Mouse (Mus musculus) ES-E14 (cell line): Measurements from ENCODE around the gene Ccr4. TPM values are rescaled to one million over a fixed set of nuclear protein-coding genes. Genes with fewer than 3 reads are reported as not detected.

Experiments used
- DNase-seq: peaks from one replicate; pipeline ENCODE4 v3.0.0-alpha.2; 2013; ENCODE audit warnings: low read depth, low spot score
- H3K27ac ChIP-seq: 2 replicates; pipeline ENCODE4 v1.5.1; 2012; ENCODE audit warnings: low read depth, mild to moderate bottlenecking, low read length, moderate library complexity, mixed read lengths; ENCODE audit not compliant: poor library complexity, insufficient read depth, severe bottlenecking
- H3K36me3 ChIP-seq: 2 replicates; pipeline ENCODE4 v1.6.1; 2012; ENCODE audit warnings: mild to moderate bottlenecking, low read length, moderate library complexity, mixed read lengths; ENCODE audit not compliant: control insufficient read depth, poor library complexity, insufficient read depth, severe bottlenecking
- H3K4me1 ChIP-seq, 2 experiments: fragments of 150-350 bp in 1 of 2; sonication (generic) in 1 of 2; 2 replicates each; pipeline ENCODE4 v1.6.1; 2012; ENCODE audit warnings: low read length in 2 of 2, mild to moderate bottlenecking in 1 of 2, mixed read lengths in 1 of 2; ENCODE audit not compliant: control insufficient read depth in 2 of 2, insufficient read depth in 2 of 2, poor library complexity in 1 of 2
- H3K4me3 ChIP-seq, 2 experiments: fragments of 150-350 bp in 1 of 2; sonication (generic) in 1 of 2; 2 replicates each; pipeline ENCODE4 v1.5.1; 2012; ENCODE audit warnings: low read length in 2 of 2, low read depth in 1 of 2, mild to moderate bottlenecking in 1 of 2, mixed read lengths in 1 of 2; ENCODE audit not compliant: insufficient read depth in 1 of 2, poor library complexity in 1 of 2, severe bottlenecking in 1 of 2
- H3K9ac ChIP-seq: 2 replicates; pipeline ENCODE4 v1.6.1; 2012; ENCODE audit warnings: low read depth, mild to moderate bottlenecking, low read length, mixed read lengths; ENCODE audit not compliant: poor library complexity, insufficient read depth, severe bottlenecking
- H3K9me3 ChIP-seq: fragments of 150-350 bp; sonication (generic); 2 replicates; pipeline ENCODE4 v1.6.1; 2012; ENCODE audit warnings: low read depth, mild to moderate bottlenecking, low read length; ENCODE audit not compliant: control insufficient read depth, insufficient read depth
- CHD2 ChIP-seq: IDR thresholded peaks from 2 replicates; pipeline ENCODE4 v1.6.1; 2014; ENCODE audit warnings: mild to moderate bottlenecking, low read depth, low read length, inconsistent platforms
- HCFC1 ChIP-seq: IDR thresholded peaks from 2 replicates; pipeline ENCODE4 v1.6.1; 2012; ENCODE audit warnings: low read length, inconsistent platforms, borderline replicate concordance; ENCODE audit not compliant: insufficient read depth
- MAFK ChIP-seq: IDR thresholded peaks from 2 replicates; pipeline ENCODE4 v1.6.1; 2014; ENCODE audit warnings: mild to moderate bottlenecking, low read depth, low read length, inconsistent platforms; ENCODE audit not compliant: insufficient read depth
- ZC3H11A ChIP-seq: IDR thresholded peaks from 2 replicates; pipeline ENCODE4 v1.6.1; 2012; ENCODE audit warnings: low read depth, mild to moderate bottlenecking, inconsistent platforms, low read length, borderline replicate concordance
- ZNF384 ChIP-seq: IDR thresholded peaks from 2 replicates; pipeline ENCODE4 v1.6.1; 2012; ENCODE audit warnings: low read depth, low read length, inconsistent platforms
- in situ Hi-C, 2 experiments: fragments of 600-800 bp; cut with MboI; formaldehyde crosslinking; loops; one replicate each; pipeline ENCODE4 v1.15.1; 2025; ENCODE audit warnings: low sequenced_read_pairs in 2 of 2, inconsistent platforms in 1 of 2; ENCODE audit not compliant: unreplicated experiment in 2 of 2
- total RNA-seq: library from RNA; depleted of rRNA; stranded (reverse); fragments of 300-350 nt; gene quantifications from 2 replicates; pipeline ENCODE4 v1.2.3, GENCODE M21; 2012; rRNA removed

Ccr4 gene
- total RNA-seq, 1 experiment = 1.4 TPM

DNA sequence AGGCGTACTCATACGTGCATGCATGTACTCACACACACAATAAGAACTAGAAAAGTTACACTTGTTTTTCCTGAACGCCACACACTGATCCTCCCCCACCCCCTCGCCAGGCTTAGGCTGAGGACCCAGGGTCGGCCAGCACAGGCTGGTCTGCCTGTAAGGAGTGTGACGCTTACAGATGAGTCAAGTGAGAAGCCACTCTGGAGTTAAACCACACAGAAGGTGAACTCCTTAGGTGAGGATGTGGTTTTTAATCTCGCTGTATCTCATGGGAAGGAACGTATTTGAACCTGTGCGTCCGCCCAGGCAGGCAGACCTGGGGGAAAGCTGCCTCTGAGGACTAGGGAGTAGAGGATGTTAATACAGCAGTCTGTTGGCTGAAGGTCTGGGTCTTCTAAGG lies 64.2 kb downstream of the Ccr4 start:
- Histone ChIP-seq H3K4me1 (peaks cover 3 to 14% of the 10 kb centered on the region in 2 experiments; a peak in 2 of 4 replicates), H3K9me3 (no peaks in the 10 kb centered on the region), H3K4me3 (peak overlapping the region in 1 of 2 experiments; percentile 7; a peak in 1 of 4 replicates), H3K36me3 (peaks cover 3% of the 10 kb centered on the region; the same call in 1 of the 2 replicates), H3K27ac (no peak overlapping the region; the same call in 1 of the 2 replicates), H3K9ac (0 out of 2 replicates have a peak overlapping the region, but pooled peaks have one; percentile 14)
- in situ Hi-C loops = no loop called here
- DNase-seq = no peak
- no peak for TF ChIP-seq MAFK
- TF ChIP-seq ZC3H11A = no peak
- no peak for TF ChIP-seq CHD2
- TF ChIP-seq HCFC1 = no peak
- no peak for TF ChIP-seq ZNF384

Other genes starting within 250 kb of the Ccr4 start
- gene Bcl2a1c, start 174.8 kb downstream of the Ccr4 start, total RNA-seq = not detected in 2 replicates
- 106 and 148 TPM in 2 replicates for gene Crtap, start 114.2 kb downstream of the Ccr4 start, total RNA-seq
- gene Glb1, start 103.8 kb downstream of the Ccr4 start, total RNA-seq = 36.0 and 44.6 TPM in 2 replicates
- 37.3 and 47.1 TPM in 2 replicates for gene Tmppe, start 103.8 kb downstream of the Ccr4 start, total RNA-seq
- gene C130032M10Rik, start 10.8 kb upstream of the Ccr4 start, total RNA-seq = 1.8 and 2.7 TPM in 2 replicates
- 132 and 141 TPM in 2 replicates for gene Trim71, start 59.5 kb upstream of the Ccr4 start, total RNA-seq
- 73.0 and 73.4 TPM in 2 replicates for gene Cnot10, start 135.3 kb upstream of the Ccr4 start, total RNA-seq
- 50.8 and 63.8 TPM in 2 replicates for gene Dync1li1, start 183.9 kb upstream of the Ccr4 start, total RNA-seq
- 74.4 and 118 TPM in 2 replicates for gene Cmtm6, start 226.2 kb upstream of the Ccr4 start, total RNA-seq